Comparison of ENCODE assay signal across 19 mouse cellular contexts in genomic region chr6:82428890-82429289, GRCm38 (mm10). TPM values are rescaled to one million over a fixed set of nuclear protein-coding genes. Genes with fewer than 3 reads are reported as not detected.
A peak's percentile ranks its signal among the peaks of the same experiment; 100 is the strongest.
DNase-seq lines count a peak whose midpoint lies in the region; ATAC-seq and TF ChIP-seq lines count a peak whose summit lies in the region.
"Had no signal": no experiment of that assay in that cellular context is flagged by ENCODE, and none has a peak within 500 bp of the region (broad histone marks: within the 10 kb centered on the region; RNA-seq: fewer than 3 reads in every experiment).

No protein-coding gene starts in this region.

- no peak overlapping the region for H3K4me2 ChIP-seq in hindbrain, postnatal 0 days (ENCODE audit: low read depth, low read length)
- H3K4me2 ChIP-seq in hindbrain, embryonic 12.5 days (replicated peaks), result no peak overlapping the region
- H3K4me2 ChIP-seq: hindbrain, embryonic 13.5 days; midbrain, embryonic 13.5 days had no signal

- no peaks in the 10 kb centered on the region for H3K36me3 ChIP-seq in hindbrain, postnatal 0 days (ENCODE audit: insufficient read depth, low read length)
- no peaks in the 10 kb centered on the region for H3K36me3 ChIP-seq in hindbrain, embryonic 12.5 days
- H3K36me3 ChIP-seq: hindbrain, embryonic 13.5 days; limb, embryonic 10.5 days; midbrain, embryonic 13.5 days had no signal

- no peaks in the 10 kb centered on the region for H3K4me1 ChIP-seq in hindbrain, postnatal 0 days (ENCODE audit: insufficient read depth, low read length)
- no peaks in the 10 kb centered on the region for H3K4me1 ChIP-seq in hindbrain, embryonic 12.5 days
- H3K4me1 ChIP-seq: hindbrain, embryonic 13.5 days; limb, embryonic 10.5 days had no signal

- H3K27ac ChIP-seq in hindbrain, postnatal 0 days, result no peak overlapping the region
- H3K27ac ChIP-seq in hindbrain, embryonic 12.5 days, result no peak overlapping the region
- H3K27ac ChIP-seq: hindbrain, embryonic 13.5 days; limb, embryonic 10.5 days; macrophage; midbrain, embryonic 13.5 days had no signal

- no peaks in the 10 kb centered on the region for H3K9me3 ChIP-seq in hindbrain, postnatal 0 days (ENCODE audit: low read length)
- H3K9me3 ChIP-seq in hindbrain, embryonic 12.5 days (replicated peaks), result no peaks in the 10 kb centered on the region; the same call in 1 of the 2 replicates
- H3K9me3 ChIP-seq: hindbrain, embryonic 13.5 days; limb, embryonic 10.5 days; midbrain, embryonic 13.5 days had no signal

- no peak overlapping the region for H3K9ac ChIP-seq in hindbrain, postnatal 0 days (replicated peaks; ENCODE audit: low read length)
- no peak overlapping the region for H3K9ac ChIP-seq in hindbrain, embryonic 12.5 days
- H3K9ac ChIP-seq: hindbrain, embryonic 13.5 days; midbrain, embryonic 13.5 days had no signal

- no peak for DNase-seq in hindbrain, postnatal 0 days (ENCODE audit: low spot score)
- DNase-seq in thymus, postnatal 4 days, result peak; percentile 18
- DNase-seq in thymus, postnatal 10 days (ENCODE audit: low spot score in 2 of 2), result no peak
- DNase-seq in WW6 (ENCODE audit: low read depth, low spot score), result peak; percentile 26
- DNase-seq in urinary bladder, adult 18-20 months (ENCODE audit: low spot score in 2 of 2), result no peak
- no peak for DNase-seq in layer of hippocampus, adult 8-10 months (ENCODE audit: low spot score in 2 of 2)
- DNase-seq: adrenal gland, postnatal 25 days; cerebellum, postnatal 25 days; heart, adult 11 months; kidney, adult 18-20 months; kidney, postnatal 36 days; lung, adult 18-20 months; right cerebral cortex, adult 18-20 months had no signal

- no peaks in the 10 kb centered on the region for H3K27me3 ChIP-seq in hindbrain, postnatal 0 days (ENCODE audit: insufficient read depth, low read length)
- no peaks in the 10 kb centered on the region for H3K27me3 ChIP-seq in hindbrain, embryonic 12.5 days
- H3K27me3 ChIP-seq: hindbrain, embryonic 13.5 days; midbrain, embryonic 13.5 days had no signal

- TF ChIP-seq CTCF in hindbrain, postnatal 0 days (IDR thresholded peaks at IDR 0.05; ENCODE audit: low read depth), result peak; percentile 16; the same call in 1 of the 2 replicates

- WGBS in hindbrain, postnatal 0 days, result 63% methylated on average over 6 of the region's 6 CpGs
- WGBS in hindbrain, embryonic 12.5 days, result 59% methylated on average over 6 of the region's 6 CpGs

- ATAC-seq in hindbrain, postnatal 0 days, result no peak
- ATAC-seq in hindbrain, embryonic 12.5 days (ENCODE audit: low FRiP score), result no peak
- ATAC-seq: midbrain, embryonic 13.5 days had no signal

- H3K4me3 ChIP-seq in hindbrain, postnatal 0 days (ENCODE audit: low read length), result no peak overlapping the region
- H3K4me3 ChIP-seq in hindbrain, embryonic 12.5 days, result no peak overlapping the region
- H3K4me3 ChIP-seq: hindbrain, embryonic 13.5 days; limb, embryonic 10.5 days; midbrain, embryonic 13.5 days had no signal

RNA-seq across cellular contexts. Expression of gene Tacr1, which starts 26.8 kb away (rescaled TPM):
- total RNA-seq in hindbrain, postnatal 0 days (2014; rRNA removed), result 5.3 and 7.6 TPM in 2 replicates
- polyA plus RNA-seq in hindbrain, postnatal 0 days (2015; fragmentation: Nextera tagmentation; extraction: Ambion mirVana), result 2.4 and 2.9 TPM in 2 replicates
- 2.7 and 2.8 TPM in 2 replicates for polyA plus RNA-seq in hindbrain, embryonic 12.5 days (2016; fragmentation: Nextera tagmentation; extraction: Ambion mirVana)
- total RNA-seq in layer of hippocampus, adult 8-10 months (2022), result 1 to 10 TPM; 1.5 to 2.7 (median 2.3) TPM
- polyA plus RNA-seq: forebrain, embryonic 11.5 days; macrophage had no signal

Comparison
In these comparisons a context has a peak if more than half of its experiments do, and no peak if none do; other contexts are left out.
1. DNase-seq: peak in thymus, postnatal 4 days (single experiment) and WW6 (single experiment); none in hindbrain, postnatal 0 days (single experiment), thymus, postnatal 10 days (0 of 2), urinary bladder, adult 18-20 months (0 of 2) and layer of hippocampus, adult 8-10 months (0 of 2).